Mouse (Mus musculus) urinary bladder, adult 2 months (tissue): ENCODE data around the gene Calr3. TPM values are rescaled to one million over a fixed set of nuclear protein-coding genes. Genes with fewer than 3 reads are reported as not detected.

Experiments used
- polyA plus RNA-seq: library from polyadenylated mRNA; depleted of rRNA; stranded (reverse); fragments of >200 nt; gene quantifications from 2 replicates; pipeline ENCODE4 v1.2.3, GENCODE M21; 2012; rRNA removed

The Calr3 gene
- polyA plus RNA-seq, 1 experiment: 0.98 TPM

Other genes with a start within 250 kb of the Calr3 start
- 0.04 and 0.11 TPM in 2 replicates for gene Cib3, start 231.0 kb downstream of the Calr3 start, polyA plus RNA-seq
- not detected in 2 replicates for gene Gm11034, start 230.2 kb downstream of the Calr3 start, polyA plus RNA-seq
- 70.7 and 77.4 TPM in 2 replicates for gene Fam32a, start 224.1 kb downstream of the Calr3 start, polyA plus RNA-seq
- gene Ap1m1, start 203.9 kb downstream of the Calr3 start, polyA plus RNA-seq: 75.1 TPM in 2 replicates
- gene Gm10282, start 138.6 kb downstream of the Calr3 start, polyA plus RNA-seq: 6.2 and 8.5 TPM in 2 replicates
- 32.4 and 36.7 TPM in 2 replicates for gene Klf2, start 124.8 kb downstream of the Calr3 start, polyA plus RNA-seq
- 52.1 and 54.6 TPM in 2 replicates for gene Eps15l1, start 22.4 kb downstream of the Calr3 start, polyA plus RNA-seq
- 8.7 and 9.3 TPM in 2 replicates for gene 1700030K09Rik, start within 50 bp of the Calr3 start, polyA plus RNA-seq
- 27.4 and 38.5 TPM in 2 replicates for gene Cherp, start 31.4 kb upstream of the Calr3 start, polyA plus RNA-seq
- gene Slc35e1, start 48.7 kb upstream of the Calr3 start, polyA plus RNA-seq: 21.4 and 22.2 TPM in 2 replicates
- gene Med26, start 104.4 kb upstream of the Calr3 start, polyA plus RNA-seq: 8.9 and 9.8 TPM in 2 replicates
- gene Smim7, start 127.2 kb upstream of the Calr3 start, polyA plus RNA-seq: 60.1 and 70.8 TPM in 2 replicates
- 80.0 and 91.5 TPM in 2 replicates for gene Tmem38a, start 128.2 kb upstream of the Calr3 start, polyA plus RNA-seq
- gene Nwd1, start 202.8 kb upstream of the Calr3 start, polyA plus RNA-seq: 0.15 and 0.41 TPM in 2 replicates